Mouse (Mus musculus): ENCODE data around the gene Aspscr1. TPM values are rescaled to one million over a fixed set of nuclear protein-coding genes. Genes with fewer than 3 reads are reported as not detected.

Aspscr1 gene
- polyA plus RNA-seq, 1 experiment from 2014 or later, result 107 TPM

DNA sequence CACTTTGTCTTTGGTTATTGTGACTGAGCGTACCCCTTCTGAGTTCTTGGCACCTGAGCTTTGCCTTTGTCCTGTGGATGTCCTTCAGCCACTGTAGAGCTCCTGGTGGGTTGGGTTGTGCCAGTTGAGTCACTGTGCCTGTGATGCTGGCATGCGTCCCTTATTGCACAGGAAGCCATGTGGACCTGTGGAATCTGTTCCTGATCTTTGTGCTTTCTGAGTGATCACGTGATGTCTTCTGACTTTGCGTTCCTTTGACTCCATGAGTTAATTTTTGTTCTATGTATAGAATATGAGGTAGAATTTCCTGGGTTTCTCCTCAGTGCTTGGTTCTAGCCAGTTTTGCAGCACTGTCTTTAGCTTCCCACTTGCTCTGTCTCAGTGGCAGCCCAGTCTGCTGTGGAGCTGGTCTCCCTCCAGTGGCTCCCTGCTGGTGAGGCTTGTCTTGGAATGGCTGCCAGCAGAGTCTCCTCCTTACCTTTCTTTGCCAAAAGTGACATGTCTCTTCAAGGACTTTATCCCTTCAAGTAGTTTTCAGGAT lies 19.8 kb downstream of the Aspscr1 start:
- WGBS, result 78% methylated on average over 4 of the region's 4 CpGs
- H3K36me3 ChIP-seq, result peaks cover 45% of the 10 kb centered on the region
- no peak overlapping the region for H3K4me3 ChIP-seq
- H3K9me3 ChIP-seq, result no peaks in the 10 kb centered on the region
- H3K4me1 ChIP-seq, result peaks cover 20% of the 10 kb centered on the region
- no peak overlapping the region for H3K27ac ChIP-seq
- no peak overlapping the region for H3K4me2 ChIP-seq
- H3K9ac ChIP-seq, result no peak overlapping the region
- H3K27me3 ChIP-seq, result no peaks in the 10 kb centered on the region
- no peak for ATAC-seq (ENCODE audit: insufficient number of reproducible peaks, low FRiP score, low TSS enrichment, low read depth)

DNA sequence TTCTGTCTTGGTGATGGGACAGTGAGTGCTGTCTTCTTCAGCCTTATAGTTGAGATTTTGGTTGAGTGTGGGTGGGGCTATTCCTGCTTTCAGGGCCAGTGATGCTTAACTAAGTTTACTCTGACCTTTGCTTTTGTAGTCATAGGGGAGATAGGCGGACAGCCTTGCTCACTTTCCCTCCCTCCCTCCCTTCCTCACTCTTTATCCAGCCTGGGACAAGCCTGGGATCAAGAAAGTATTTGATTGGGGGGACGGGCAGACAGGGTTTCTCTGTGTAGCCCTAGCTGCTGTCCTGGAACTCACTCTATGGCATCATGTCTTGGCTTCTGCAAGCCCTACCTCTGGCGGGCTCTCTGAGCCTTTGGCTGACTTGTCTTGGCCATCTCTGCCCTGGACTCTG lies 20.7 kb downstream of the Aspscr1 start:
- Histone ChIP-seq H3K9ac (no peak overlapping the region), H3K4me1 (peaks cover 29% of the 10 kb centered on the region), H3K27me3 (no peaks in the 10 kb centered on the region), H3K36me3 (peaks cover 42% of the 10 kb centered on the region), H3K4me2 (no peak overlapping the region), H3K27ac (no peak overlapping the region), H3K9me3 (no peaks in the 10 kb centered on the region), H3K4me3 (no peak overlapping the region)
- ATAC-seq (ENCODE audit: insufficient number of reproducible peaks, low FRiP score, low TSS enrichment, low read depth), result no peak
- WGBS, result 79% methylated on average over 3 of the region's 3 CpGs

DNA sequence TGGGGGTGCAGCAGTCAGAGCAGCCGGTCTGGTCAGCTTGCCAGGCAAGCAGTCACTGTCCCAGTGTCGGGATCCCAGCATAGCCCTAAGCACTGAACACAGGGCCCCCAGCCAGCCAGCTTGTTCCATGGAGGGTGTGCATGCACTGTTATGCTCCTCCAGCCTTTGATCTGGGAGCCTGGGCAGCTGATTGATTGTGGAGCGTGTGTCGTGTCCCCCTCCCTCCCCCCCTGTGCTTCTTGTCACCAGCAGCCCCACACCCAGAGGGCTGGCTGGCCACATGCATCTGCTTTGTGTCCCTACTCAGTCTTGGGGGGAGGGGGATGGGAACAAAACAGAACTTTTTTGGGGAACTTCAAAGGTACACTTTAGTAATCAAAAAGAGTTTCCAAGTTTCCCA lies 22.4 kb downstream of the Aspscr1 start:
- peak; percentile 35; the same call in 1 of the 2 replicates for ATAC-seq (ENCODE audit: insufficient number of reproducible peaks, low FRiP score, low TSS enrichment, low read depth)
- Histone ChIP-seq H3K4me2 (no peak overlapping the region), H3K27me3 (no peaks in the 10 kb centered on the region), H3K9me3 (no peaks in the 10 kb centered on the region), H3K27ac (peak overlapping the region; percentile 57), H3K36me3 (peaks cover 39% of the 10 kb centered on the region), H3K4me1 (peaks cover 30% of the 10 kb centered on the region), H3K4me3 (no peak overlapping the region), H3K9ac (no peak overlapping the region)
- WGBS, result 13% methylated on average over 4 of the region's 4 CpGs

DNA sequence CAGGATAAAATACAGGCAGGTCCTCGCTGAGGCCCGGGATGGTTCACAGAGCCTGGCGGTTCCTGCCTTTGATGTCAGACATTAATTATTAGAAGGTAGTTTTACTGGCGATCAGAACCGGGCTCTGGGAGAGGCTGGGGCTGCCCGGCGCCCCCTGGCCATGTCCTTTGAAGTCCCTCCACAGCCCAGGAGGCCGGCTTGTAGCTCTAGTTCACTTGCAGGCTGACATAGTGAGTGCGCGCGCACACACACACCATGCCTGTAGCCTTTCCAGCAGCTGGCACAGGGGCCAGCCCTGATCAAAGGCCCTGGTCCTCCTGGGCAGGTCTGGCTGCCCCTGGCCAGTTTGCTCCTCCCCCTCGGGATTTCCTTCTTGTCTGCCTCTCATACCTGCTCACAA lies 22.9 kb downstream of the Aspscr1 start:
- Histone ChIP-seq H3K36me3 (peaks cover 34% of the 10 kb centered on the region), H3K9me3 (no peaks in the 10 kb centered on the region), H3K27me3 (no peaks in the 10 kb centered on the region), H3K27ac (peak overlapping the region; percentile 57; the same call in 1 of the 2 replicates), H3K4me3 (no peak overlapping the region), H3K4me1 (peaks cover 30% of the 10 kb centered on the region), H3K9ac (no peak overlapping the region), H3K4me2 (no peak overlapping the region)
- peak; percentile 7; the same call in 1 of the 2 replicates for ATAC-seq (ENCODE audit: insufficient number of reproducible peaks, low FRiP score, low TSS enrichment, low read depth)
- 20% methylated on average over 12 of the region's 12 CpGs for WGBS

DNA sequence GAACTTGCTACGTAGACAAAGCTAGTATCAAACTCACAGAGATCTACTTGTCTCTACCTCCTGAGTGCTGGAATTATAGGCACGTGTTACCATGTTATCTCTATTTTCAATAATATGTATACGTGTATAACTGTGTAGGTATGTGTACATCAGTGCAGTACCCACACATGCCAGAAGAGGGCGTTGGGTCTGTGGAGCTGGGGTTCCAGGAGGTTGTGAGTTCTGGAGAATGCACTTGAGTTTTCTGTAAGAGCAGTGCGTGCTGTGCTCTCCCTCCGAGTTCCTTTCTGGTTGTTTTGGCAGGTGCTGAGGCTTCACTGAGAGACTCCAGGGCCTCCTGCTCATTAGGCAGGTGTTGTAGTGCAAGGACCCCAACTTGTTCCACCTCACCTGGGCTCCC lies 23.8 kb downstream of the Aspscr1 start:
- WGBS, result 88% methylated on average over 6 of the region's 6 CpGs

DNA sequence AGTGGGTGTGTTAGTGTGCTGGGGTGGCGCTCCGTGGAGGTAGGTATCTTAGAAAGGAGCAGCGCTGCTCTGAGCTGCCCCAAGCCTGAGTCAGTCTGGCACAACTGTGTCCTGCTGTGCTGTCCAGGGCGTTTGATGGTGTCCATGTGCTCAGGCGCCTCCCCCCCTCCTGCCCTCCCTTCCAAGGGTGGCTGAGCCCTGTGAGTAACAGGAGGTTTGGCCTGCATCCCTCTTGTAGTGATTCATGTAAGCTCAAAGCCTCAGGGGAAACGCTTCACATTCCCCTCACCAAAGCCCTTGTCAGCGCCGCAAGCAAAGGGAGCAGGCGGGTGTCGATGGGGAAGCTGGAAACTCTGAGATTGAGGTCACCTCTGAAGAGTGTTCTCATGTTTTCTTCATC lies 25.0 kb downstream of the Aspscr1 start:
- H3K9me3 ChIP-seq, result no peaks in the 10 kb centered on the region
- peaks cover 30% of the 10 kb centered on the region for H3K4me1 ChIP-seq
- H3K4me3 ChIP-seq, result no peak overlapping the region
- WGBS, result 34% methylated on average over 10 of the region's 10 CpGs
- peaks cover 42% of the 10 kb centered on the region for H3K36me3 ChIP-seq
- no peak for ATAC-seq (ENCODE audit: insufficient number of reproducible peaks, low FRiP score, low TSS enrichment, low read depth)
- H3K4me2 ChIP-seq, result no peak overlapping the region
- no peak overlapping the region for H3K9ac ChIP-seq
- no peaks in the 10 kb centered on the region for H3K27me3 ChIP-seq
- H3K27ac ChIP-seq, result no peak overlapping the region

More for the DNA sequence above, 23.8 kb downstream of the Aspscr1 start:
- H3K36me3 ChIP-seq, result peaks cover 35% of the 10 kb centered on the region
- H3K27me3 ChIP-seq, result no peaks in the 10 kb centered on the region
- no peak for ATAC-seq (ENCODE audit: insufficient number of reproducible peaks, low FRiP score, low TSS enrichment, low read depth)
- H3K4me1 ChIP-seq, result peaks cover 30% of the 10 kb centered on the region
- no peak overlapping the region for H3K4me2 ChIP-seq
- no peak overlapping the region for H3K4me3 ChIP-seq
- H3K27ac ChIP-seq, result no peak overlapping the region
- H3K9me3 ChIP-seq, result no peaks in the 10 kb centered on the region
- H3K9ac ChIP-seq, result no peak overlapping the region

DNA sequence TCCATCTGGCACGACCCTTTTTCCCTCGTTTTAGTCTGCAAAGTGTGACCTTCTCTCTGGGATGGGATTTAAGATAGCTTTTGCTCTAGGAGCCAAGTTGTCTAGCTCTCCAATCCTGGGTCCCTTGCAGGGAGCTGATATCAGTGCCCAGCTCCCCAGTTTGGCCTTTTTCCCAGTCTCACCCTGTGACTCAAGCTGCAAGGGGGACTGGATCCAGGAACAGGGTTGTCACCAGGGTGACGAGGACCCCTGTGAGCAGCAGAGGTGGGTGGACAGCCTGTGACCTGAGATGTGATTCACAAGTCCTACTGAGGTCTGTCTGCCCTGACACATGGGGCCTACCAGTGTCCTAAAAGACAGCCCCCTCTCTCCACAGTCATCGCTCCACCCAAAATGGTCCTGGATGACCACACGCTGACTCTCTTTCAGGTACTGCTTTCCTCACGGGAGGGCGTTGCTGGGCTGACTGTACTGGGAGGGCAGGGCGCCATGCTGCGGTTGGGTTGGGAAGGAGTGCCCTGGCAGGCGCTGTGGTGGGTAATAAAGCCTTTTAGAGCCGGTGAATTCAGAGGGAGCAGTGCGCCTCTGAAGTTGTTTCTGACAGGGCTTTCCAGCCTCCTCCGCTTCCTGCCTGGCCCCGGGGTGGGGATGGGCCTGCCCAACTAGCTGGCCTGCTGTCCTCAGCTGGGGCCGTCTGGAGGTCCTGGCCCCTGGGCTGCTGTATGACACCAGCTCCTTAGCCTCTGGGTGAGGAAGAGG lies 31.1 kb downstream of the Aspscr1 start:
- H3K4me2 ChIP-seq, result no peak overlapping the region
- peaks cover 56% of the 10 kb centered on the region for H3K4me1 ChIP-seq
- 30% methylated on average over 15 of the region's 15 CpGs for WGBS
- no peaks in the 10 kb centered on the region for H3K27me3 ChIP-seq
- peaks cover 31% of the 10 kb centered on the region for H3K36me3 ChIP-seq
- ATAC-seq (ENCODE audit: insufficient number of reproducible peaks, low FRiP score, low TSS enrichment, low read depth), result peak; percentile 32; the same call in 1 of the 2 replicates
- peak overlapping the region; percentile 39 for H3K27ac ChIP-seq
- no peaks in the 10 kb centered on the region for H3K9me3 ChIP-seq
- H3K4me3 ChIP-seq, result no peak overlapping the region
- 0 out of 2 replicates have a peak overlapping the region, but pooled peaks have one; percentile 0 for H3K9ac ChIP-seq

DNA sequence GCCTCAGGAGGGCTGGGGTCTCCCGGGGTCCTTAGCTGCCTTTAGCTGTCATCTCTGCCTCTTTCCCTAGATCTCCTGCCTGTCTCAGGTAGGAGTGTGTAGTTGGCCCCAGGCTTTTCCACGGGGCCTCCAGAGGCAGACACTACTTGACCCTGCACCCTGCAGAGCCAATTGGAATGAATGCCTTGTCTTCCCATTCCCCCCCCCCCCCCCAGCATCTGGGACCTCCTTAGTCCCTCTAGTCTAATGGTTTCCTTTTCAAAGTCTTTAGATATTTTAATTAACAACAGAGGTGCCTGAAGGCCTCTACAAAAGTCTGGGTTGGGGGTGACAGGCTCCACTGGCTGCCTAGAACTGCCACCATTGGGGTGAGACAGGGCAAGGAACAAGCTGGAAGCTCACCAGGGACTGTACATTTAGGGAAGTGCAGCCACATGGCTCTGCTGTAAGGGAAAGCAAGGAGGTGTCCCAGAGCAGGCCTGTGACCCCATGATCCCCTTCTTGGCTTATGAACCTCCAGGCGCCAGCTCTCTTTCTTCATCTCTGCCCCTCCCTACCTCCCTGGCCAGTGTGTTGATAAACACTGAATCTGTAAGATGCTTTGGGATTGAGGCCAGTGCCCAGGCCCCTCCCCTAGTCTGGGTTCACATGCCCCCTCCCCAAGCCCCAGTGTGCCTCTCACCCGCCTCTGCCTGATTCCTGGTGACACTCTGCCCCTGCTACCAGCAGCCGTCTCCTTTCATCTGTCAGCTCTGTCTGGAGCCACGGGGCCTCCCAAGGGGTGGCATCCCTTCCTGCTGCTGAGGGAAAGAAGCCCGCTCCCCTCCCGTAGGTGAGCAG lies 31.9 kb downstream of the Aspscr1 start:
- Histone ChIP-seq H3K27me3 (no peaks in the 10 kb centered on the region), H3K4me3 (no peak overlapping the region), H3K36me3 (peaks cover 34% of the 10 kb centered on the region), H3K9me3 (no peaks in the 10 kb centered on the region), H3K4me2 (no peak overlapping the region), H3K4me1 (peaks cover 59% of the 10 kb centered on the region), H3K9ac (0 out of 2 replicates have a peak overlapping the region, but pooled peaks have one; percentile 15), H3K27ac (peak overlapping the region; percentile 39)
- 26% methylated on average over 8 of the region's 8 CpGs for WGBS
- ATAC-seq (ENCODE audit: insufficient number of reproducible peaks, low FRiP score, low TSS enrichment, low read depth), result no peak

DNA sequence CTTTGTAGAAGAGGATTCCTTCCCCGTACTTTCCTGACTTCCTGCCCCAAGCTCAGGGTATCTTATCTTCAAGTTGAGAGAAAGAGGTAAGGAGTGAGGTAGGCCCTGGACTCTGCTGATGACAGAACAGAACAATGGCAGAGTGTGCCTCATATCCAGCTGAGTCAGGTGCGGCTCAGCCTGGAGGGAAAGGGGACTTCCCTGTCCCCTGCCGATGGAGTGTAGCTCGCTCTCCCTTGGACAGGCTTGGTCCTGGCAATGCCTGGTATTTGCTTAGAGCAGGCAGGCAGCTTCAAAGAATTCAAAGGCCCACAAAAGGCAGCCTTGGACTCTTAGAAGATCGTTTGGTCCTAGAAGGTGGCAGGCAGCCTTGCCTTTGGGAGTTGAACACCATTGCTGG lies 33.3 kb downstream of the Aspscr1 start:
- 59% methylated on average over 5 of the region's 5 CpGs for WGBS
- H3K4me1 ChIP-seq, result peaks cover 65% of the 10 kb centered on the region
- no peak for ATAC-seq (ENCODE audit: insufficient number of reproducible peaks, low FRiP score, low TSS enrichment, low read depth)
- H3K27me3 ChIP-seq, result no peaks in the 10 kb centered on the region
- no peak overlapping the region for H3K9ac ChIP-seq
- peaks cover 38% of the 10 kb centered on the region for H3K36me3 ChIP-seq
- no peak overlapping the region for H3K4me3 ChIP-seq
- H3K27ac ChIP-seq, result peak overlapping the region; percentile 58
- no peak overlapping the region for H3K4me2 ChIP-seq
- H3K9me3 ChIP-seq, result no peaks in the 10 kb centered on the region

DNA sequence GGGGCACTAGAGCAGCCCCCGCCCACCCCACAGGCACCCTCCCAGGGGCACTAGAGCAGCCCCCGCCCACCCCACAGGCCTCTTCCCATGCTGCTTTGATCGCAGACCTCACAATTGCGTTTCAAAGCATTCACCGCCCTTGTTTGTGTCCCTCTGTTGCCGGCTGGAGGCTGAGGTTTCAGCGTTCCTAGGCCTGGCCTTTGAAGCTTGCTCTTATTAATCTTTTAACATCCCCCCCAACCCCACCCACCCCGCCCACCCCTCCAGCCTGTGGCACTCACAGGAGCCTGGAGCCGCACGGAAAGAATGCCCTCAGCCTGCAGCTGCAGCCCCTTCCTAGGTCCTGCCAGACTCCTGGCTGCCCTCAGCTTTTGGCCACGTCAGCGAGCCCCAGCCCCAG lies 34.5 kb downstream of the Aspscr1 start:
- Histone ChIP-seq H3K4me1 (peaks cover 73% of the 10 kb centered on the region), H3K9me3 (no peaks in the 10 kb centered on the region), H3K27ac (peak overlapping the region; percentile 58), H3K4me3 (no peak overlapping the region), H3K27me3 (no peaks in the 10 kb centered on the region), H3K4me2 (no peak overlapping the region), H3K9ac (no peak overlapping the region), H3K36me3 (peaks cover 30% of the 10 kb centered on the region)
- 8% methylated on average over 11 of the region's 12 CpGs for WGBS
- ATAC-seq (ENCODE audit: insufficient number of reproducible peaks, low FRiP score, low TSS enrichment, low read depth), result no peak

DNA sequence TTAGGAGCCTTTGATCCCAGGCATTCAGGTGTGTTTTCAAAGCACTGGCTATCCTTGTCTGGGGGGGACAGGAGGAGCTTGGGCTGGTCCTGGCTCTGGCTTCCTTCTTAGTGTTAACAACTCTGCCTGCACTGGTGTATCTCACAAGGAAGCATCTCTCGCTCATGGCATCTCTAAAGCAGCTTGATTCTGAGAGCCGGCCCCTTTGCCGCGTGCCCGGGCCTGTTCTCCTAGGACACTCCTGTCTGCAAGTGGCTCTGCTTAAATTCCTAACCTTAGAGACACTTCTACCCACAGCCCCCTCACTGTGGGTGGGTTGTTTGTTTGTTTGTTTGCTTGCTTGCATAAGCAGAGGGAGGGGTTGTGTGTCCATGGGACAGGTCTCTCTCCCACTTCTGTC lies 35.2 kb downstream of the Aspscr1 start:
- no peak overlapping the region for H3K4me3 ChIP-seq
- peaks cover 26% of the 10 kb centered on the region for H3K36me3 ChIP-seq
- WGBS, result 27% methylated on average over 5 of the region's 5 CpGs
- H3K9ac ChIP-seq, result no peak overlapping the region
- H3K27ac ChIP-seq, result peak overlapping the region; percentile 58
- no peaks in the 10 kb centered on the region for H3K9me3 ChIP-seq
- H3K27me3 ChIP-seq, result no peaks in the 10 kb centered on the region
- H3K4me2 ChIP-seq, result no peak overlapping the region
- ATAC-seq (ENCODE audit: insufficient number of reproducible peaks, low FRiP score, low TSS enrichment, low read depth), result no peak
- peaks cover 80% of the 10 kb centered on the region for H3K4me1 ChIP-seq

DNA sequence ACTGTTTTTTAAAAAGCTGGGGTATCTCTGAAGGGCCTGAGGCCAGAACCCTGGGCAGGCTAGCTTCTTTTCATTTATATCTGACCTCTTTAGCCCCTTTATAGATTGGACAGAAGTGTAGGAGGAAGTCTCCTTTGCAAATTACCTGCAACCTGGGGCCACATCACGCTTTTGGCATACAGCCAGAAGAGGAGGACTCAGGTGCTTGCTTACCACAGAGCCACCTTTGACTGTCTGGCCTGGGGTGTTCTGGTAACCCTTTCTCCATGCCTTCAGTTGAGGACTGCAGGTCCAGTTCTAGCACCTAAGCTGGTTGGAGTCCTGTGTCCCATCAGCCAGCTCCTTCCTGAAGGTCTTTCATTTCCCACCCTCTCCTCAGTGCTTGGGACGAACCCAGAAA lies 36.8 kb downstream of the Aspscr1 start:
- H3K36me3 ChIP-seq, result peaks cover 26% of the 10 kb centered on the region
- H3K27ac ChIP-seq, result no peak overlapping the region
- H3K9ac ChIP-seq, result no peak overlapping the region
- peaks cover 75% of the 10 kb centered on the region for H3K4me1 ChIP-seq
- ATAC-seq (ENCODE audit: insufficient number of reproducible peaks, low FRiP score, low TSS enrichment, low read depth), result no peak
- whole genome bisulfite sequencing, result 63% methylated on average over 2 of the region's 2 CpGs
- H3K4me2 ChIP-seq, result no peak overlapping the region
- H3K27me3 ChIP-seq, result no peaks in the 10 kb centered on the region
- H3K9me3 ChIP-seq, result no peaks in the 10 kb centered on the region
- H3K4me3 ChIP-seq, result no peak overlapping the region

Measured in limb, embryonic 15.5 days (tissue).